Mouse (Mus musculus): ENCODE results near the gene Dpagt1. TPM values are rescaled to one million over a fixed set of nuclear protein-coding genes. Genes with fewer than 3 reads are reported as not detected.
A peak's percentile ranks its signal among the peaks of the same experiment; 100 is the strongest.

Gene Dpagt1
- polyA plus RNA-seq, 1 experiment, result 47.9 TPM

DNA sequence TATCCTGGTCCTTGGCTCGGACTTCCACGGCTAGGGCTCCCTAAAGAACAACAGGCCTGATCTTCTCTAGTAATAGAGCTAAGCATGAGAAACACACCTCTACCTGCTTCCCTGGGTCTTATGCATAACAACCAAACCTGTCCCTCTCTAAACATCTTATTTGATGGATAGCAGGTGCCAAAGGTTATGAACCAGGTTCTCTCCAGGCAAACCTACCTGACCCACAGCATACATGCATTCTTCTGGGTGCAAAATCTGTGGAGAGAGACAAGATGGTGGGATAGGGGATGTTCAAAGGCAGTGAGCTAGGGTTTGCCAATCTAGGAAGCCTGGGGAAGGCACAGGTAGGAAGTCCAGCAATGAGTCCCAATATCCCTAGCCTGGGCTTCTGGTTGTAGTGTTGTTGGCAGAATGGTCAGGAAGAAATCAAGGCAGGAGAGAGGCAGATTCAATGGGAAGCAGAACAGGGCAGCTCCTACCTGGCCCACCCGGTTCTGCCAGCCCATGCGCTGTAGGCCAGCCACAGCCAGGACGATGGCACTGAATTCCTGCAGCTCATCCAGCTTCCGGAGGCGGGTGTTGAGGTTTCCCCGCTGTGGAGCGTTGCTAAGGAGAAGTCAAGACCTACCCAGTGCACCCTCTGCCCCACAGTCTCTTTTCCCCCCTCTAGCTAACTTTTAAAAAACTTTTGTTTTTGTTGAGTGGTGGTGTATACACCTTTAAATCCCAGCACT, 11.8 kb downstream of the Dpagt1 start:
- Histone ChIP-seq H3K27ac (ENCODE audit: control insufficient read depth, insufficient read depth, low read length) (0 out of 2 replicates have a peak overlapping the region, but pooled peaks have one; percentile 15), H3K36me3 (ENCODE audit: control insufficient read depth, insufficient read depth, low read length) (peaks cover 10% of the 10 kb centered on the region), H3K4me1 (replicated peaks; ENCODE audit: control insufficient read depth, insufficient read depth, low read length) (peaks cover 11% of the 10 kb centered on the region), H3K27me3 (ENCODE audit: control insufficient read depth, insufficient read depth, low read length) (no peaks in the 10 kb centered on the region), H3K4me3 (ENCODE audit: control insufficient read depth, insufficient read depth, low read length) (no peak overlapping the region)
- WGBS, result 91% methylated on average over 9 of the region's 9 CpGs
- TF ChIP-seq POLR2A (IDR thresholded peaks at IDR 0.05; ENCODE audit: control insufficient read depth, extremely low read depth, insufficient read depth, low read length, poor library complexity) (no peak), CTCF (IDR thresholded peaks at IDR 0.05; ENCODE audit: borderline replicate concordance, control insufficient read depth, extremely low read depth, insufficient read depth, low read length, poor library complexity) (no peak)
- no peak for DNase-seq

DNA sequence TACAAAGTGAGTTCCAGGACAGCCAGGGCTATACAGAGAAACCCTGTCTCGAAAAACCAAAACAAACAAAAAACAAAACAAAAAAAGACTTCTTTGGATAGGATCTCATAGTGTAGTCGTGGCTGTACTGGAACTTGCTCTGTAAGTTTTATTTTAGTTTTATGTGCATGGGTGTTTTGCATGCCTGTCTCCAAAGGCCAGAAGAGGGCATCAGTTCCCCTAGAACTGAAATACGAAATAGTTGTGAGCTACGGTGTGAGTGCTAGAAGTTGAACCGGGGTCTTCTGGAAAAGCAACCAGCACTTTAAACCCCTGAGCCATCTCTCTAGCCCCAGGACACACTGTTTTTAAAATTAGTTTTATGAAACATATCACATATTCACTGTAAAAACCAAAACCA, 12.8 kb downstream of the Dpagt1 start:
- no peak overlapping the region for H3K4me3 ChIP-seq (ENCODE audit: control insufficient read depth, insufficient read depth, low read length)
- H3K27me3 ChIP-seq (ENCODE audit: control insufficient read depth, insufficient read depth, low read length), result no peaks in the 10 kb centered on the region
- H3K27ac ChIP-seq (ENCODE audit: control insufficient read depth, insufficient read depth, low read length), result no peak overlapping the region
- whole genome bisulfite sequencing, result 81% methylated on average over 5 of the region's 5 CpGs
- H3K36me3 ChIP-seq (ENCODE audit: control insufficient read depth, insufficient read depth, low read length), result peaks cover under 1% of the 10 kb centered on the region
- peaks cover 15% of the 10 kb centered on the region for H3K4me1 ChIP-seq (replicated peaks; ENCODE audit: control insufficient read depth, insufficient read depth, low read length)
- DNase-seq, result no peak
- TF ChIP-seq POLR2A (IDR thresholded peaks at IDR 0.05; ENCODE audit: control insufficient read depth, extremely low read depth, insufficient read depth, low read length, poor library complexity) (no peak), CTCF (IDR thresholded peaks at IDR 0.05; ENCODE audit: borderline replicate concordance, control insufficient read depth, extremely low read depth, insufficient read depth, low read length, poor library complexity) (no peak)

DNA sequence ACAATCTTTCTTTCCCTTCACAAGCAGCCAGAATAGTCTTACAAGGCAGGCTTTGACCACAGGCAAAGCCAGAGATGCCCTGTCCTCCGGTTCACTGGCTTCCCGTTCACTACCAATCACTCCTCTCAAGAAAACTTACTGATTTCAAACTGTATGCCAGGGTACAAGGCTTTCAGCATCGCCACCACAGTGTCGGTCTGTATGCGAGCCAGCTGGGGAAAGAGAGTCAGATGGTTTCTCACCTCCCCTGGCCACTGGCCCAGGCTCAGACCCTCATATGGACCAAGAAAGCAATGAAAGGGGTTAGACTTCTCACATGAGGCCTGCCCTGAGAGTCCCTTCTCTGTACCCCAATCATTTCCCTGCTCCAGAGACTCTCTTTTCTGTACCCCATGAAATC, 15.7 kb downstream of the Dpagt1 start:
- peaks cover 13% of the 10 kb centered on the region for H3K4me1 ChIP-seq (replicated peaks; ENCODE audit: control insufficient read depth, insufficient read depth, low read length)

DNA sequence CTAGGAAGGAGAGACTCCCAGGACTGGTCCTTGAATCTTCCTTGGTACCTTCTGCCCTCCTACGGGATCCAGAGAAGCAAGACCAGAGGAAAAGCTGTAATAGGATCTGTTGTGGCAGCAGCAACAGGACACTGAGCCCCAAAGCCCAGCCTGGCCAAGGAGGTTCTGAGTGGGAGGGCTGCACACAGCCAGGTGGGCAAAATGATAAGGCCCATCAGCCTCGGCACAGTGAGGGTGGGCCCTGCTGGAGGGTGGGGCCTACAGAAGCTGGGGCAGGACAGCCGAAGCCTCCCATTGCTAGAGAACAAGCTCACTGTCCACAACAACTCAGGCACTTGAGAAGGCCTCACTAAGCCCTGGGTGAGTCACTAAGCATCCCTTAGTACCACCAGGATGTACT, 16.4 kb downstream of the Dpagt1 start:
- WGBS, result 86% methylated on average over 3 of the region's 3 CpGs
- Histone ChIP-seq H3K36me3 (ENCODE audit: control insufficient read depth, insufficient read depth, low read length) (no peaks in the 10 kb centered on the region), H3K4me1 (replicated peaks; ENCODE audit: control insufficient read depth, insufficient read depth, low read length) (peaks cover 9% of the 10 kb centered on the region), H3K4me3 (ENCODE audit: control insufficient read depth, insufficient read depth, low read length) (no peak overlapping the region), H3K27ac (ENCODE audit: control insufficient read depth, insufficient read depth, low read length) (no peak overlapping the region), H3K27me3 (ENCODE audit: control insufficient read depth, insufficient read depth, low read length) (no peaks in the 10 kb centered on the region)
- no peak for DNase-seq
- TF ChIP-seq CTCF (IDR thresholded peaks at IDR 0.05; ENCODE audit: borderline replicate concordance, control insufficient read depth, extremely low read depth, insufficient read depth, low read length, poor library complexity) (no peak), POLR2A (IDR thresholded peaks at IDR 0.05; ENCODE audit: control insufficient read depth, extremely low read depth, insufficient read depth, low read length, poor library complexity) (no peak)

More for the DNA sequence above, 15.7 kb downstream of the Dpagt1 start:
- TF ChIP-seq POLR2A (IDR thresholded peaks at IDR 0.05; ENCODE audit: control insufficient read depth, extremely low read depth, insufficient read depth, low read length, poor library complexity) (no peak), CTCF (IDR thresholded peaks at IDR 0.05; ENCODE audit: borderline replicate concordance, control insufficient read depth, extremely low read depth, insufficient read depth, low read length, poor library complexity) (no peak)
- H3K27ac ChIP-seq (ENCODE audit: control insufficient read depth, insufficient read depth, low read length), result no peak overlapping the region
- DNase-seq, result no peak
- no peak overlapping the region for H3K4me3 ChIP-seq (ENCODE audit: control insufficient read depth, insufficient read depth, low read length)
- no peaks in the 10 kb centered on the region for H3K36me3 ChIP-seq (ENCODE audit: control insufficient read depth, insufficient read depth, low read length)
- 95% methylated on average over 5 of the region's 5 CpGs for WGBS
- H3K27me3 ChIP-seq (ENCODE audit: control insufficient read depth, insufficient read depth, low read length), result no peaks in the 10 kb centered on the region

DNA sequence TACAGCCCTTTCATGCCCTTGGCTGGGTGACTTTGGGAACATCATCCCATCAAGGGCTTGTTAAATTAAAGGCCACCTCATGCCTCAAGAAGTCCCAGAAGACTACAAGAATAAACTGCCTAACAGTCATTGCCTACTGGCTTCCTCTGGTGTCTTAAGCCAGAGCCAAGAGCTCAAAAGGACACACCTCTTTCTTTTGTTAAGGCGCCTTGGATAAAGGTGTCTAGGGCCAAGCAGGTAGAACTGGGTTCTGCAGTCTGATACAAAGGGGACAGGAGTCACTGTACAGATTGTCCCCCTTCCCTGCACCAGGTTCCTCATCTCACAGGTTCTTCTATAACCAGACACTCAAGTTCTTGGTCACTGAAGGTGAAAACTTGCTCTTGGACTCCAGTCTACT, 16.8 kb downstream of the Dpagt1 start:
- no peaks in the 10 kb centered on the region; the same call in 1 of the 2 replicates for H3K36me3 ChIP-seq (ENCODE audit: control insufficient read depth, insufficient read depth, low read length)
- no peak overlapping the region for H3K4me3 ChIP-seq (ENCODE audit: control insufficient read depth, insufficient read depth, low read length)

DNA sequence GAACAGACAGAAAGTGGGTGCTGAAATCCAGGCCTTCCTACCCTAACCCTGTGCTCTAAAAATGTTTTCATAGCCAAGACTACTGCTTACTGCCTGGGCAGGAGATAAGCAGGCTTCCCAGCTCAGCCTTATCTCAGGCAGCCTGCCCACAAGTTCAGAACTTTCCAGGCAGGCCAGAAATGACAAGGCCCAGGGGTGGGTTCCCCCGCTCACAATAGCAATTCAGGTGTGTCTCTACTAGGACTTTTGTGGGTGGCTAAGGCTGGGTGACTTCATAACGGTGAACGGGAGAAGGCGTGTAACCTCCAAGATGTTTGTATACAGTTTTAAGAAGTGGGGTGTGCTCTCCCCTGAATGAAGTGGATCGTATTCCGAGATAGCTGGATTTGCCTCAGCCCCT, 17.5 kb downstream of the Dpagt1 start:
- H3K4me1 ChIP-seq (replicated peaks; ENCODE audit: control insufficient read depth, insufficient read depth, low read length), result peaks cover 5% of the 10 kb centered on the region
- H3K36me3 ChIP-seq (ENCODE audit: control insufficient read depth, insufficient read depth, low read length), result peaks cover 6% of the 10 kb centered on the region
- H3K27me3 ChIP-seq (ENCODE audit: control insufficient read depth, insufficient read depth, low read length), result no peaks in the 10 kb centered on the region
- no peak for DNase-seq
- 13% methylated on average over 6 of the region's 6 CpGs for WGBS
- no peak for TF ChIP-seq CTCF (IDR thresholded peaks at IDR 0.05; ENCODE audit: borderline replicate concordance, control insufficient read depth, extremely low read depth, insufficient read depth, low read length, poor library complexity)
- TF ChIP-seq POLR2A (IDR thresholded peaks at IDR 0.05; ENCODE audit: control insufficient read depth, extremely low read depth, insufficient read depth, low read length, poor library complexity), result no peak
- H3K4me3 ChIP-seq (ENCODE audit: control insufficient read depth, insufficient read depth, low read length), result peak overlapping the region; percentile 74
- no peak overlapping the region for H3K27ac ChIP-seq (ENCODE audit: control insufficient read depth, insufficient read depth, low read length)

More for the DNA sequence above, 16.8 kb downstream of the Dpagt1 start:
- DNase-seq, result no peak
- peaks cover 8% of the 10 kb centered on the region for H3K4me1 ChIP-seq (replicated peaks; ENCODE audit: control insufficient read depth, insufficient read depth, low read length)
- no peaks in the 10 kb centered on the region for H3K27me3 ChIP-seq (ENCODE audit: control insufficient read depth, insufficient read depth, low read length)
- TF ChIP-seq POLR2A (IDR thresholded peaks at IDR 0.05; ENCODE audit: control insufficient read depth, extremely low read depth, insufficient read depth, low read length, poor library complexity), result no peak
- no peak for TF ChIP-seq CTCF (IDR thresholded peaks at IDR 0.05; ENCODE audit: borderline replicate concordance, control insufficient read depth, extremely low read depth, insufficient read depth, low read length, poor library complexity)
- WGBS, result 83% methylated on average over 1 of the region's 1 CpGs
- no peak overlapping the region for H3K27ac ChIP-seq (ENCODE audit: control insufficient read depth, insufficient read depth, low read length)
